Mouse (Mus musculus) C2C12 (cell line): ENCODE data around the gene Tep1.

Experiments used
- CTCF ChIP-seq: IDR thresholded peaks from one replicate; pipeline ENCODE4 v1.5.1; 2011; ENCODE audit not compliant: control insufficient read depth, insufficient read depth, insufficient read length
- MYOD1 ChIP-seq: IDR thresholded peaks from one replicate; pipeline ENCODE4 v1.6.1; 2011; ENCODE audit warnings: low read depth; ENCODE audit not compliant: control insufficient read depth, insufficient read length
- MYOG ChIP-seq: IDR thresholded peaks from one replicate; pipeline ENCODE4 v1.6.1; 2011; ENCODE audit not compliant: control insufficient read depth, insufficient read length; ENCODE audit errors: extremely low read depth

- TF ChIP-seq CTCF (no peak), MYOG (no peak), MYOD1 (no peak)
These were observed 82.2 kb downstream of the Tep1 start for GRCm38 (mm10) chr14:50788157-50788556.
